Mouse (Mus musculus) heart, postnatal 14 days (tissue): ENCODE measurements at regions not wholly inside any gene's neighbourhood (a gene's known extent, or its start where the extent isn't known, plus 50 kb on each side); places are given as distances from the start of the nearest gene placed in this dataset.

Experiments
- DNase-seq, 2 experiments: peaks; one replicate each; pipeline ENCODE4 v3.0.0; 2021 to 2022
- intact Hi-C: fragments of 180-260 bp; cut with DNase I; formaldehyde crosslinking; loops from one replicate; pipeline ENCODE4 v1.15.1; 2025

DNA sequence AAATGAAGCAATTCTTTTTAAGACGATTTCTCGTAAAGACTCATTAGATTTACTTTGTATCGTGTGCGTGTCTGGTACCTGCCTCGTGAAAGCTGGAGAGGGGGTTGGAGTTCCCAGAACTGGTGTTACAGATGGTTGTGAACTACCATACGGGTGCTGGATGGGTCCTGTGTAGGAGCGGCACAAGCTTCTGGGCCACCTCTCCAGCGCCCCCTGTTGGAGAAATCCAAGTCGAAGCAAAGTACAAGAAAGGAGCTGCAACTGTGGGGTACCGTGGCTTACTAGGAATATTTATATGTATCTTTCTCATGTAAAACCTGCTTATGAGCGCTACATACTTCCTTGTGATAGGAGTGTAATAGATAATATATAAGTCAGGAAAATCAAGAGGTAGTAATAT lies 281.3 kb downstream of the Hhipl2 start:
- intact Hi-C loops = no loop called here
- DNase-seq = peak in 1 of 2 experiments; percentile 10

DNA sequence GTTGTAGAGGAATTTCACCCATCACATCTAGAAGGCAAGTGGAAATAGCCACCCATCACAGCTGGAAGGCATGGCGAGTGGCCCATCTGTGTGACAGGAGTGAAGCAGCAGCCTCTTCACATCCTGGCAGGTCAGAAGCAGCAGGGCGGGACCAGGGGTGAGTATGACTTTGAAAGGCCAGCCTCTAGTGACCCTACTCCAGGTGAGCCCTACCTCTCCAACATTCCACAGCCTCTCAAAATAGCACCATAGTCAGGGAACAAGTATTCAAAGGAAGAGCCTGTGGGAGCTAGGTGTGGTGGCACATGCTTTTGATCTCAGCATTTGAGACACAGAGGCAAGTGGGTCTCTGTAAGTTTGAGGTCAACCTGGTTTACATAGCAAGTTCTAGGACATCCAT lies 284.9 kb downstream of the Hhipl2 start:
- intact Hi-C loops = no loop called here
- no peak for DNase-seq

DNA sequence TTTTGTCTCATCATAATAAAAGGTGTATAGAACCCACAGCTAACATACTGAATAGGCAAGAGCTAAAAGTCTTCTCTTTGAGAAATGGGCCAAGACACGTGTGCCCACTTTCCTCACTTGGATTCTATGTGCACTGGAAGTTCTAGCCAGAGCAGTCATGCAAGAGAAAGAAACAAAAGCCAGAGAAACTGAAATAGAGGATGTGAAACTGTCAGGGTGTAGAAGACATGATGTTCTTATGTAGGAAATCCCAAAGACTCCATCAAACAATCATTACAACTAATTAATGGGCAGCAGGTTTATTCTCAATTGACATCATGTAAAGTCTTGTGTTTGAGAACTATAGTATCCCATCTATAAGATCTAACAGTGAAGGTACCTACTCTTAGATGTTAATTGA lies 294.9 kb downstream of the Hhipl2 start:
- intact Hi-C loops = no loop called here

DNA sequence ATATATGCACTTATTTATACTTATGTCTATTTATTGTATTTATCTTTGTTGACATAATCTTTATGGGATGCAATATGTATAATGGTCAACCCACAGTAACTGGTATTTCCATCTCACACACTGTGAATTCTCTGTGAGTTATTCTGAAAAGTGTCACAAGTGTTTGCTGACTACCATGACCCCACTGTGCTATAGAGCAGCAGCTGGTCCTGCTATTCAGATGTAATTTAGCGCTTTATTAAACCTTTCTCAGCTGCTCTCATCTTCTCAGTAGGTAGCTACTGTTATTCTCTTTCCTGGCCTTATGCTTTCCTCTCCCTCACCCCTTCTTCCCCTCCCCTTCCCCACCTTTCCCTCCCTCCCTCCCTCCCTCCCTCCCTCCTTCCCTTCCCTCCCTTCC lies 296.0 kb upstream of the Dusp10 start:
- intact Hi-C loops = no loop called here
- DNase-seq = no peak

More for the DNA sequence above, 294.9 kb downstream of the Hhipl2 start:
- DNase-seq = no peak

DNA sequence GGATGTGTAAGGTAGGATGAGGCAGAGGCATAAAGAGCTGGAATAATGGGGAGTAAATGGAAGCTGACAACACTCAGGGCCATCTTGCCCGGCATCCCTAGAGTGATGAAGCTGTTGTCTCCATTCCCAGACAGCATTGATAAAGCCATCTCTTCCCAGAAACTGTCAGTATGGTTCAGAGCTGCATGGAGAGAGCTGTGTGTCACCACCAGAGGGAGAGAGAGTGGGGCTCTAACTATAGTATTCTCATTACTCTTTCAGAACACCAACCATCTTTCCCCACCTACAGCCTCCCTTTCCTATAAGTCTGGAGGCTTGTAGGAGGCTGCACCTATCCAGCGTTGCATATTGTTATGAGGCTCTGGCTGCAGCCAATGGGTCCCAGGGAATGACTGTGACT lies 264.0 kb upstream of the Dusp10 start:
- peak in 1 of 2 experiments; percentile 11 for DNase-seq
- intact Hi-C loops = no loop called here

DNA sequence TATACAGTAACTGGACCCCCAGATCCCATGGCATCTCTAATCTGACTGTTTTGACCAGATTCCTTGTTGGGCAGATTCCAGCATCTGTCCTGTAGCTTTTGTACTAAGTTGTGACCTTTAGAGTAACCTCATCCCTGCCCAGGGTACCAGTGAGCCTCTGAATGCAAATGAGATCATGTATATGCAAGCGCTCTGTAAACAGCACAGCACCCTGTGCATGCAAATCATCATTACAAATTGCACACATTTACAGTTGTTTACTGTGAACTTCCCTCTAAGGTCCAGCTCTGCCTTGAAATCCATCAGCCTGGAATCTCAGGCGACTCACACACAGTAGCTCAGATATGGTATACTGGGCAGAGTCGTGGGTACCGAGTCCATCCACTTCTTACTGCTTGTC lies 258.6 kb upstream of the Dusp10 start:
- DNase-seq = no peak
- intact Hi-C loops = no loop called here

DNA sequence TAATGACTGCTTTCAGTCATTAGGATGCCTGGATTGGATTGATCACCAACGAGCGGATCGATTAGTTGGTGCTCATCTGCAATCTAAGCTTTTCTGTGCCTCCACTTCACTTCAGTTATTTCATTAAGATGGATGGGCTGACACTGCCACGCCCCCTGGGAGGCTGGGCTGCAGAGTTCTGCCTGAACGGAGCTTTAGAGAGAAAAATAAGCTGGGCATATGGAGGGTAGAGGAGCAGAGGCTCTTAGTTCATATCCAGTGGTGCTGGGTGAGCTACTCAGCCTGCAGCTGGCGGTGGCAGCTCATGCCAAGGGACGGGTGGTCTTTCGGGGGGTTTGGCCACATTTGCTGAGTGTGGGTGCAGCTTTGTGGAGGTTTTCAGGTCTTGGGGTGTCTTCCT lies 256.4 kb upstream of the Dusp10 start:
- DNase-seq = no peak
- intact Hi-C loops = no loop called here

DNA sequence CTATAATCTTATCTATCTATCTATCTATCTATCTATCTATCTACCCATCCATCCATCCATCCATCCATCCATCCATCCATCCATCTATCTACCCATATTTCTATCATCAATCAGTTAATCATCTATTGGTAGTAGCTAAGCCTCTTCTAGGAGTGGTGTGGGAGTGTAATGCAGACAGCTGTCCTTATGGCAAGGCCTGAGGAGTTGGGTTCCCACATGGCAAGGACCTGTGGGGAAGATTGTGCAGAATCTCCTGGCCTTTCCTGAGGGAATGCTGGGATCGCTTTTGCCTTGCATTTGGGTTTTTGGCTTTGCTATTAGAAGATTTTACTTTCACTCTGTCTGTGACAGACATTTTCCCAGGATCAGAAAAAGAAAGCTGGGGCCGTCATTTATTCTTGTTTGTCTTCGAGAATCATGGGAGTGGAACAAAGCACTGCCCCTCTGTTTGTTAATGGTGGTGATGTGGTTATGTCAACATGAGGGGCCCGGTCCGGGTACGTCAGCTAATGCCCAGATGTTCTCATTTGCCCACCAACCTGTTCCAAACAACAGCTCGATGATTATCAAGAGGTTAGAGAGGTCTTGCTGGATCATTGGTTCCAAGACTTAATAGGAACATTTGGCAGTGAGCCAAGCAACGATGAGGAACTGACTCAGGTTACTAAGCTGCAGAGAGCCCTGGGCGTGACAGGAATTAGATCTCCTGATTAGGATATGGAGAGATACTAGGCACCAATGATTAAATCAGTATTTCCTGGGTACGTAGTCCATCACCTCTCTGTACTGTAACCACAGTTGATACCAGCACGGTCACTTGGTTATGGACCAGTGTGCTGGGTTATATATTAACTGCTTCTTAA lies 249.0 kb upstream of the Dusp10 start:
- no peak for DNase-seq
- intact Hi-C loops = no loop called here

DNA sequence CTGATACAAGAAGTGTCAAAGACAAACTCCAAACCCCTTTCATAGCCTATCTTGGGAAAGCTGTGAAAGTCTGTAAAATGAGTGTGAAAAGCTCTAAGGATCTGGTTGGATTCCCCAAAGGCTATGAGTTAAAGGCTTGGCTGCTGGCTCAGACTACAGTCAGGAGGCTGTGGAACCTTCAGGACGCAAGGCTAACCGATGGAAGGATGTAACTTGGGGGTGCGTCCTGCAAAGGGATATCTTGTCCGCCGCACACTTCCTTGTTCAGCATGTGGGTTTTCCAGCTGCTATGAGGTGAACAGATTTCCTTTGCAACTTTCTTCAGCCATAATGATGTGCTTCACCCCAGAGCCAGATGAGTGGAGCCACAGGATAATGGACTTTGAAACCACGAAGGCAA lies 240.3 kb upstream of the Dusp10 start:
- intact Hi-C loops = no loop called here
- no peak for DNase-seq

DNA sequence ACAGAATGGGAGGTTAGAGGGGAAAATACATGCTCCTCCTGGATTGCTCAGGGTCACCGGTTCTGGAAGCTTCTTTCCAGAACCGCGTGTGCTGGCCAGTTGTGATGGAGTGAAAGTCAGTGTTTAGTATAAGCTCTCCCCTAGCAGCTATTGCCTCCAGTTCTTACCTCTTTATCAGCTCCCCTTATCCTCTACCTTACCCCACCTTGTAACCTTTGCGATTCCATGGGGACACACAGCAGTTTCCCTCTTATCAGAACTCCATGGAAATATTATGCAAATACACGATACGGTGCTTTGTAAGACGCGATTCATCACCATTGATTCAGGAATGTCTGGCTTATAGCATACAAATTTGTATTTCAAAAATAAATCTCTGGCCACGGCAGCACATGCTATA lies 232.9 kb upstream of the Dusp10 start:
- intact Hi-C loops = no loop called here
- no peak for DNase-seq

DNA sequence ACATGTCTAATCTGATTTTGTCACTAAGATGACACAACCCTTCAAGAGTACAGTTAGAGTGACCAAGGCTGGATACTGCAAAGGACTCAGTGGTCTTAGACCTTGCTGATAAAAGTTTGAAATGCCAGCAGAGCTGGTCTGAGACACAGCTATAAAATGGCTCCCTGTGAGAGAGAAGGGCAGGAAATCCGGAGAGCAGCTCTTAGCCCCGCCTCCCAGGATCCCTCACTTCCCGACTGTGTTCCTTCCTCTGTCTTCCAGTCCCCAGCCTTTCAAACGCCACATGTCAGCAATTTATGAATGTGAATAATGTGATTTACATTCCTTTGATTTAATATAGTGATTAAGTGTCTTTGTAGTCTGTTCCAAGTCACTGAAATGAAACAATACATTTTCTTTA lies 232.3 kb upstream of the Dusp10 start:
- DNase-seq = no peak
- intact Hi-C loops = no loop called here

DNA sequence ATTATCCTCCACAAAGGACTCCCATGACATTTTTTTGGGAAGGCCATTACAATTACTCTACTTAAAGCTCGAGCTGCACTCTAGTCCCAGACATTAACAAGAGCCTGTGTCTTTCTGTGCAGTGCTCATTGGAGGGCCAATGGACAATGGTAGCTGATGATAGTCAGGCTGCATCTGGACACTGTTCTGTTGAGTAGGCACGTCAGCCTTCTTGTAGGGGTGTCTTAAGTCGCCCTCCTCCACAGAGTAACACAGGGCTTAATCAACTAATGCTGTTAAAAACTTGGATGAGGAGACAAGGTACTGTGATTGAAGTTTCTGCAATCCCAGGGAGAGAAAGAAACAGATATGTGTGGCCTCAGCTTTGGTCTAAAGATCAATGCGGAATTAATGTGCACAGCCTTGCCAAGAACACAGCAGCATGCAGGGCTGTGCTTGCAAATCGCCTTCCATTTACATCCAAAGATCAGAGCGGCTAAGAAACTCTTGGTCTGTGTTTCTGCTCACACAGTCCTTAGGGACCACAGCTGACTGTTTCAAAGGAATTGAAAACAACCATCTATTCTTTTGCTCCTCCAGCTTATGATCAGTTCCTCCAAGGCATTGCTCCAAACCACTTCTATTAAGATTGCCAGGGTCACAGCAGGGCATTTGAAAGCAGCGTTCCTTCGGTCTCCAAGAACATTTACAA lies 229.5 kb upstream of the Dusp10 start:
- intact Hi-C loops = no loop called here
- DNase-seq = peak in 1 of 2 experiments; percentile 5

DNA sequence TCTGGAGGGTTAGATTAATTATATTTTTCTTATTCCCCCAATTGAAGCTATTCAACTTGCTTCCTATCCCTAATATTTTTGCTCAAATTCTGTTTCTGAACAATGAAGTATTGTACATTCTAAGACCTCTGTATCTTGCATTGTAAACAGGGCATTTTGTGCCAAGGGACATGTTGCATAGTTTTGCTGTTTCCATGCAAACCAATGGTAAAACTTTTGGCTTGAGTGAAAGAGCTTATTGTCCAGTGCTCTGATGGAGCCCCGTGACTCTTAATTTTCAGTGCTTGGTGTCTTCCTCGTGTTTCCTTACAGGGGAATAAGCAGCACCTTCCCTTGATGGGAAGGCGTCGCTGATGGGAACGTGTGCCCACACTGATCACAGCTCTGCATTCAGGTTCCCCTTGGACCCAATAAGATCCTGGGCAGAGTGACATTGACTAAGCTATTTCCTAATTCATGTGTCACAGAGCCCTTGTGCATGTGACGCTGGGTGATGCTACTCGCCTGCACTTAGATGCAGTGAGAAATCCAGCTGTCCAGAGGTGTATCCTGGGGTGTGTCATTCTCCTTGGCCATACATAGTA lies 220.8 kb upstream of the Dusp10 start:
- no peak for DNase-seq
- intact Hi-C loops = no loop called here

DNA sequence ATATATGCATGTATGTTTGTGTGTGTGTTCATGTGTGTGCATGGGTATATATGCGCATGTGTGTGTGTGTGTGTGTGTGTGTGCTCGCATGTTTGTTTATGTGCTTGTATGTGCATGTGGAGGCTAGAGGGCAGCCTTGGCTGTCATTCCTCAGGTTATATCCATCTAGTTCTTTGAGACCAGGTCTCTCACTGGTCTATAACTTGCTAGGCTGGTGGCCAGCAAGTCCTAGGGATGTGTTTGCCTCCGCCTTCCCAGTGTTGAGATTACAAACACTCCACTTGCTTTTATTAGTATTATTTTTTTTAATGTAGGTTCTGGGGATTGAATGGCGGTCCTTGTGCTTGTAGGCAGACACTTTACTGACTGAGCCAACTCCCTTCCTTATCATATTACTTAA lies 219.8 kb upstream of the Dusp10 start:
- DNase-seq = no peak
- intact Hi-C loops = no loop called here

DNA sequence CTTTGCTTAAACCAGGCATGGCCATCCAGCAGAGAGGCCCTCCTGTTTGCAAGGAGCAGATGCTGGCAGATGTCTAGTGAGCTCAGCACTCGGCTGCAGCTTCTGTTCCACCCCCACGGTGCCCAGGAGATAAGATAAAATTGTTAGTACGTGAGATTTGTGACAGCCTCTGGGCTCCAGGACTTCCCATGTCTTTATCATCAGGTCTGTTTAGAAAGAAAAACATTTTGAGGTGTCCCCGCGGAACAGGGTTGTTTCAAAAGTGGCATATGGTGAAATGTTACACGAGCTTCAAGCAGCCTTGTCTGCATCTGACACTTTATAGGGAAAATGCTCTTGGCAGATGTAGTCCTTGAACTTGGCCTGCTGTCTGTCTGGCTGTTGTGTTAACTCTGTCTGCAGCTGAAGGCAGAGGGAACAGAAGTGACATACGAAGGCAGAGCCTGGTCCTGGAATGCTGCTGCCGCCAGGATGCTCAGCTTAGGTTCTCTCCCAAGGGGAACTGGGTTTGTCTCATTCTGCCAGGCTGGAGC lies 219.1 kb upstream of the Dusp10 start:
- no peak for DNase-seq
- intact Hi-C loops = no loop called here

DNA sequence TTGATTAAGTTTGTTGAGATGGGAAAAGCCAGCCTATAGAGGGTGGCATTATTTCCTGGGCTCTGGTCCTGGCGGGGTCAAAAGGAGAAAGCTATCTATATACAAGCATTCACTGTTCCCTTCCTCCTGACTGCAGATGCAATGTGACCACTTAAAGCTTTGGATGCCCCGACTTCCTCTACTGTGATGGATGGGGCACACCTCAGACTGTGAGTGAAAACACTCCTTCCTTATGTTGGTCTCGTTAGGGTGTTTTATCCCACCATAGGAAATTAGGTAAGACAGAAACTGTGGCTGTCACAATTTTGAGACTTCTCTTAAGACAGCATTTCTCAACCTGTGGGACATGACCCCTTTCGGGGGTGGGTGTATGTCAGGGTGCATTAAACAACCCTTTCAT lies 210.8 kb upstream of the Dusp10 start:
- intact Hi-C loops = no loop called here
- DNase-seq = no peak

DNA sequence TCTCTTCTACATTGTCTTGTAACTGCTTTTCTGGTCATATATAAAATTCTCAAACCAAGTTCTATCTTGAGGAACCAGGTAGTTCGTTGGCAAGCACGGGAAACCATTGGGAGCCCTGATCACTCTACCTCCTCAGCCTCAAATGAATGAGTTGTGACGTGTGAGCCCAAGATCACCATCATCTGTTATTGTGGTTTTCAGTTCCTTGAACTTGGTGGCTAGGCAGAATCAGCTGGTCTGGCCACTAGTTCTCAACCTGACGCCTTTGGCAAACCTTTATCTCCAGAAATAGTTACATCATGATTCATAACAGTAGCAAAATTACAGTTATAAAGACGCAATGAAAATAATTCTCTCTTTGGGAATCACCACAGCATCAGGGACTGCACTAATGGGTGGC lies 209.7 kb upstream of the Dusp10 start:
- peak in 1 of 2 experiments; percentile 4 for DNase-seq
- intact Hi-C loops = no loop called here

DNA sequence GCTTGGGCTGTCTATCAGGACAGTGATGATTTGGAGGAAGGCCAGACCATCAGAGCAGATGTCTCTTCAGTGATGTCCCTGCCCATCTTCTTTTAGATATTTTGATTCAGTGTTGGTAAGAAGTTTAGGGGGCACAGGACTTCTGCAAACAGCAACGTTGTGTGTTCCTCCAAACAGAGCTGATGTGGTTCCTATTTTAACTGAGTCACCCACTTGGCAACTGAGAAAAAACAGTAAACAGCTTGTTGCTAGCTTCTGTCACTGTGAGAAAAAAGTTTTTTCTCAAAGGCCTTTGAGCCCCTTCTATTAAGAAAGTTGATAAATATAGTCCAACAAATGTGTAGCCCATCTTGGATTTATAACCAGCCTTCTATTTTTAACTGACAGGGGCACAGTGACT lies 209.3 kb upstream of the Dusp10 start:
- no peak for DNase-seq
- intact Hi-C loops = no loop called here

DNA sequence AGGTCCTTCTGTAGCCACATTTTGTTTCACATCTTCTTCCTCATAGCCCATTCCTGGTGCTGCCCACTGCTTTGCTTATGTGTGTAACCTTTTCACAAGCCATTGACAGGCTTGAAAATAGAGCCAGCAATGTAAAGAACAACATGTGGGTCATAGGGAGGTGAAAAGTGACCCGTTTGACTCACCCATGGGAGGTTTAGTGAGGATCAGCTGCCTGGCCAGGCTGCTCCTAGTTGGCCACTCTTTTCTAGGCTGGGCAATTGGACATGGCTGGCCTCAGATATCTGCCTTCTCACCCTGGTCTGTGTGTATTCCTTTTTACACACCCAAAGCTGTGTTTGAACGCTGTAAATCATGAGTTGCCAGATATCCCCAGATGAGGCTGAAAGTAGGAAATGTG lies 208.8 kb upstream of the Dusp10 start:
- intact Hi-C loops = no loop called here
- DNase-seq = no peak

DNA sequence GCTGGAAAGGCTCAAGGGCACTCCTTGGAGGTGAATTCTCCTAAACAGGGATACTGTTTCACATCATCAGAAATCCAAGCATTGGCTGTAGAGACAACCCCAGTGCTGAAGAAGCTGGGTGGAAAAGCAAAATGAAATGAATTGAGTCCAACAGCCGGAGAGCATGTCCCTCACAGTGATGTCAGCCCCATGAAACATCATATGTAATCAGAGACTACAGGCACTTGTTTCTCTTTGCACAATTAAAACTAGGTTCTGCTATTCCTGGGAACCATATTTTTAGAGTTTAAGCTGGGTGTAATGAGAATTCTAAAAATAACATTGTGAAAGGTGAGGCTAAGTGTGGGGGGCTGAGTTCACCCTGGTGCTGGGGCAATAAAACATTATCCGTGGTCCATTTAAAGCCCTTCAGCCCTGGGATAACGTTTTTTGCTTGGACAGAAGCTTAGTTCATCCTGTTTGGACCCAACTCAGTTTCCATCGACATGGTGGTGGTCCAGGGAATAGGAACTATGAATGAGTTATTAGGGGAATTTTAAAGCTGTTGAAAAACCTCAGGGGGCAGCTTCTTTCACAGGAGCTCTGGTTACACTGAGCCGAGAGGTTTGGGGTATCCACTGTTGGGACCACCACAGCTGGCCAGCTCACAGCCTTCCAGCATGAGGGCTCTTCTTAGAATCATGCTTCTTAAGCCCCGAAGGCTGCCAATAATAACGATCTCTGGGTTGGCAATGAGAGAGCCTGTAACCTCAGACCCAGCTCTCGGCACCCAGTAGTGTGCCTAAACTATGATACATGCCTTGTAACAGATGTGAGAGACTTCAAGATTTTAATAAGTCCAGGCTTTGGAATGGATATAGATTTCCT lies 206.0 kb upstream of the Dusp10 start:
- intact Hi-C loops = no loop called here
- DNase-seq = no peak

DNA sequence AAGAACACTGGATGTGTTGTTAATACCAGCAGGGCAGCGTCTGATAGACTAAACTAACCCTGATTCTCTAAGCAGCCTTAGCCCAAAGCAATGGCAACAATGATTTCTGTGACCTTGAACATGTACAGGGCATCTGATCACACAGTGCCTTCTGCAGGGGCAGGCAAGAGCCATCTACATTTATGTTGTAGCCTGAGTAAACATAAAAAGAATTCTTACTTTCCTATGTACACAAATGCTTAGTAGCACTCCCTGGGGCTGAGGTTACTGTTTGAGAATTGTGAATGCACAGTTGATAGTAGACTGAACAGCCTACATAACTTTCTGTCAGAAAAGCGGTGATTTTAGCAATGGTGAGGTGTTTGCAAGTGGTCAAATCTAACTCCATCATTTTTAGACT lies 204.9 kb upstream of the Dusp10 start:
- no peak for DNase-seq
- intact Hi-C loops = no loop called here
